Mouse (Mus musculus) forebrain, embryonic 16.5 days (tissue): ENCODE measurements around the gene Cox4i1. TPM values are rescaled to one million over a fixed set of nuclear protein-coding genes. Genes with fewer than 3 reads are reported as not detected.

Experiments
- ATAC-seq: fragments of 200-750 bp; cut with Nextera tagmentation; 2 replicates; pipeline ENCODE4 v1.8.0; 2017; ENCODE audit warnings: mild to moderate bottlenecking, moderate library complexity
- H3K27ac ChIP-seq: fragments of 300-500 bp; sonication (generic); 2 replicates; pipeline ENCODE4 v1.5.1; 2014; ENCODE audit warnings: low read length, control low read depth
- H3K27me3 ChIP-seq: fragments of 300-500 bp; sonication (generic); replicated peaks from 2 replicates; pipeline ENCODE4 v1.6.1; 2014; ENCODE audit warnings: low read length; ENCODE audit not compliant: control insufficient read depth, insufficient read depth
- H3K36me3 ChIP-seq: fragments of 300-500 bp; sonication (generic); 2 replicates; pipeline ENCODE4 v1.6.1; 2014; ENCODE audit not compliant: control insufficient read depth, insufficient read depth
- H3K4me1 ChIP-seq: fragments of 300-500 bp; sonication (generic); replicated peaks from 2 replicates; pipeline ENCODE4 v1.6.1; 2014; ENCODE audit warnings: low read length; ENCODE audit not compliant: control insufficient read depth, insufficient read depth
- H3K4me2 ChIP-seq: fragments of 300-500 bp; sonication (generic); 2 replicates; pipeline ENCODE4 v1.6.1; 2014; ENCODE audit warnings: mild to moderate bottlenecking, low read length, control low read depth
- H3K4me3 ChIP-seq: fragments of 300-500 bp; sonication (generic); replicated peaks from 2 replicates; pipeline ENCODE4 v1.5.1; 2014; ENCODE audit warnings: mild to moderate bottlenecking, low read length, control low read depth
- H3K9ac ChIP-seq: fragments of 300-500 bp; sonication (generic); replicated peaks from 2 replicates; pipeline ENCODE4 v1.6.1; 2014; ENCODE audit warnings: low read depth, low read length, control low read depth
- H3K9me3 ChIP-seq: fragments of 300-500 bp; sonication (generic); 2 replicates; pipeline ENCODE4 v1.6.1; 2016; ENCODE audit warnings: low read length; ENCODE audit not compliant: control insufficient read depth
- WGBS: fragments of 180-500 bp; shearing (Covaris S2); extraction: QIAGEN DNeasy Blood & Tissue Kit; methylation state at CpG from one replicate; pipeline ENCODE4 v1.1.7; 2014; 5-methylcytosine and 5-hydroxymethylcytosine counted together
- polyA plus RNA-seq: library from polyadenylated mRNA; unstranded; fragments of >200 nt; fragmentation: Nextera tagmentation; extraction: Ambion mirVana; gene quantifications from 2 replicates; pipeline ENCODE4 v1.2.1, GENCODE M21; 2015

Cox4i1 gene
- polyA plus RNA-seq, 1 experiment from 2014 or later: 953 TPM

DNA sequence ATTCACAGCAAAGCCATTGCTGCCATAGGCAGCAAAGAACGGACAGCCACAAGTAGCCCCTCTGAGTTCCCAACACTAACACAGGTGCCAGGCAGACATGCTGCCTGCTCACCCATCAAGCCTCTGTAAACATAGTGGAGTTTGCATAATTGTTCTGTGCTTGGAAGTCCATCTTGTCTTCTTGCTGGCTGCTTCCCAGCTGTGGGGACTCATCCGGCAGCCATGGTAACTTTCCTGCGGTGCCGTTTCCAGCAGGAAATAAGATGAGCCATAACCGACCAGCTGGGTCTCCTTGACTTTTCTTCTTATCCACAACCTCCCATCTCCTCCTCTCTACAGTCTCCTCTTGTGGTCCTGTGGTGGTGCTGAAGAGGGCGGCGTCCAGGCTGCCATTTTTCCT, 30.4 kb downstream of the Cox4i1 start:
- H3K4me3 ChIP-seq: no peak overlapping the region
- H3K27ac ChIP-seq: no peak overlapping the region
- WGBS: 90% methylated on average over 7 of the region's 7 CpGs
- no peaks in the 10 kb centered on the region for H3K36me3 ChIP-seq
- H3K9ac ChIP-seq: no peak overlapping the region
- H3K4me1 ChIP-seq: peaks cover 8% of the 10 kb centered on the region
- no peak for ATAC-seq
- H3K27me3 ChIP-seq: no peaks in the 10 kb centered on the region
- no peak overlapping the region for H3K4me2 ChIP-seq
- H3K9me3 ChIP-seq: no peaks in the 10 kb centered on the region

DNA sequence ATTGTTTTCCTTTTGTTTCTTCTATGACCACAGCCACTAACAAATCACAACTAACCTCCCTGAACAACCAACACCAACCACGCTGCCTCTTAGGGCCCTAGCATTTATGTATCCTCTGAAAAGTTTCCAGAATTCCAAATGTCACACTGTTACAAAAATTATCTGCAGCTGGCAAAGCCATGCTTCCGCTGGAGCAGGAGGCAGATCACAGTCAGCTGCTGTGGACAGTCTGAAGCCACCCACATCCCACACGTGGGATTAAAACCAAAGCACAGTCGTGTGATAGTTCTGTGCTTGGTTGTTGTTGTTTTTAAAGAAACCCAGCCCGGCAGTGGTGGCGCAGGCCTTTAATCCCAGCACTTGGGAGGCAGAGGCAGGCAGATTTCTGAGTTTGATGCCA, 31.1 kb downstream of the Cox4i1 start:
- no peaks in the 10 kb centered on the region for H3K36me3 ChIP-seq
- no peak overlapping the region for H3K9ac ChIP-seq
- no peak overlapping the region for H3K4me2 ChIP-seq
- H3K9me3 ChIP-seq: no peaks in the 10 kb centered on the region
- H3K27me3 ChIP-seq: no peaks in the 10 kb centered on the region
- H3K4me1 ChIP-seq: peaks cover 8% of the 10 kb centered on the region
- H3K4me3 ChIP-seq: no peak overlapping the region
- 78% methylated on average over 6 of the region's 6 CpGs for WGBS
- H3K27ac ChIP-seq: no peak overlapping the region
- ATAC-seq: no peak

DNA sequence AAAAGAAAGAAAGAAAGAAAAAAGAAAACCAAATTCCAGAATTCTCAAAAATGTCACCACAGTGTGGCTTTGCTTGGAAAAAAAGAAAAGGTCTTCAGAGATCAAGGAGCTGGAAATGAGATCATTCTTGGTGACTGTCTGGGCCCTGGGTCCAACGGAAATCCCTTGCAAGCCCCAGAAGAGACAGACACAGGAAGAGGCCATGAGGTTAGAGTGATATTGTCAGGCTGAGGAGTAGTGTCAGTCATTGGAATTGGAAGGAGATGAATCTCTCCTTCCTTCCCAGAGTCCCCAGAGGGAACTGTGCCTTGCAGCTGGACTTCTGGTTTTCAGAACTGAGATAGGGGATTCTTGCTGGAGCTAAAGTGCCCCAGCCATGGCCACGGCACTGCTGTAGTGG, 31.5 kb downstream of the Cox4i1 start:
- 77% methylated on average over 2 of the region's 2 CpGs for WGBS
- no peak overlapping the region for H3K27ac ChIP-seq
- H3K4me2 ChIP-seq: no peak overlapping the region
- no peak overlapping the region for H3K9ac ChIP-seq
- ATAC-seq: no peak
- no peaks in the 10 kb centered on the region for H3K27me3 ChIP-seq
- no peaks in the 10 kb centered on the region for H3K9me3 ChIP-seq
- peaks cover 8% of the 10 kb centered on the region for H3K4me1 ChIP-seq
- H3K36me3 ChIP-seq: no peaks in the 10 kb centered on the region
- no peak overlapping the region for H3K4me3 ChIP-seq

DNA sequence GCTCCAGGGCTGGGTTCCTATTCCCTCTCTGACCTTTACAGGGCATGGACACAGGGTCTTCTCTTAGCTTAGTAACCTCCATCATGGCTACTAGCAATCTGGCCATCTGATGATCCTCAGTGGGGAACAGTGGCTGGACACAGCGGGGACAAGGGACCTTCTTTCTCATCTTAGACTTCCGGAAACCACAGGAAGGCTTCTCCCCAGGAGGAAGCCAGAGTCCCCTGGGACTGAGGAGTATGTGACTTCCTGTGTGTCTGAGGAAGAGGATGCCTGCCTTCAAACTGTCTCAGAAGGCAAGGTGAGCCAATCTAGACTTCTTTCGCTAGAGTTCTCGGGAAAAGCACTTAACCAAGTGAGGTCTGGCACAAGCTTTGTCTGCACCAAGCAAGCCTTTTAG, 32.0 kb downstream of the Cox4i1 start:
- H3K9ac ChIP-seq: no peak overlapping the region
- 89% methylated on average over 4 of the region's 4 CpGs for WGBS

DNA sequence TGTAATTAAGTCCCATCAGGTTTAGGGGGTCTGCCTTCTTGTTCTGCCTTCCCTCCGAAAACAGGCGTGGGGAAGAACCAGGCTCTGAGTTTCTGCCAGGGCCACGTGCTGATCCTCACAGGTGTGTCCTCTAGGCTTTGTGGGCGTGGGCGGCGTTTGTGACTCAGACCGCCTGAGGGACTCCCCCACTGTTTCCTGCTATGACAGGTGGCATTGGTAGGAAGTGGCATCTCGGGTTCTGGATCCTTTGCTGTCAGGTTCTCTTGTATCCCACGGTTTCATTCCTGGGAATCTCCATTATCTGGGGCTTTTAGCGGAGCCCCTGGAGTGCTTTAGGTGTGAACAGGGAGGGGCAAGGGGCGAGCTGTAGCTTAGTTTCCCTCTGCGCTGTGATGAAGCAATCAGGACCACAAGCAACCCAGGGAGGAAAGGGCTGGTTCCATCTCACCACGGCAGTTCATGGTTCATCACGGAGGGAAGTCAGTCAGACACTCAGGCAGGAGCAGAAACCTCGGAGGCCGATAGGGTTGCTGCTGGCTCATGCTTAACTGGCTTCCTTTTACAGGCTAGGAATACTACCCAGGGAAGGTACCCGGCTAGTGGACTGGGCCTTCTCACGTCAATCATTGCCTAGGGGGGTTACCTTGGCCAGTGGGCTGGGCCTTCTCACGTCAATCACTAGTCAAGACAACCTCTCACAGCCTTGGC, 33.9 kb downstream of the Cox4i1 start:
- Histone ChIP-seq H3K9me3 (no peaks in the 10 kb centered on the region), H3K9ac (no peak overlapping the region), H3K27ac (no peak overlapping the region), H3K36me3 (no peaks in the 10 kb centered on the region), H3K27me3 (no peaks in the 10 kb centered on the region), H3K4me3 (no peak overlapping the region), H3K4me2 (no peak overlapping the region), H3K4me1 (no peaks in the 10 kb centered on the region)
- 72% methylated on average over 19 of the region's 19 CpGs for WGBS
- ATAC-seq: no peak

More for the DNA sequence above, 32.0 kb downstream of the Cox4i1 start:
- no peak for ATAC-seq
- no peaks in the 10 kb centered on the region for H3K36me3 ChIP-seq
- no peaks in the 10 kb centered on the region for H3K27me3 ChIP-seq
- no peaks in the 10 kb centered on the region for H3K9me3 ChIP-seq
- H3K4me1 ChIP-seq: peaks cover 8% of the 10 kb centered on the region
- no peak overlapping the region for H3K27ac ChIP-seq
- H3K4me2 ChIP-seq: no peak overlapping the region
- no peak overlapping the region for H3K4me3 ChIP-seq

DNA sequence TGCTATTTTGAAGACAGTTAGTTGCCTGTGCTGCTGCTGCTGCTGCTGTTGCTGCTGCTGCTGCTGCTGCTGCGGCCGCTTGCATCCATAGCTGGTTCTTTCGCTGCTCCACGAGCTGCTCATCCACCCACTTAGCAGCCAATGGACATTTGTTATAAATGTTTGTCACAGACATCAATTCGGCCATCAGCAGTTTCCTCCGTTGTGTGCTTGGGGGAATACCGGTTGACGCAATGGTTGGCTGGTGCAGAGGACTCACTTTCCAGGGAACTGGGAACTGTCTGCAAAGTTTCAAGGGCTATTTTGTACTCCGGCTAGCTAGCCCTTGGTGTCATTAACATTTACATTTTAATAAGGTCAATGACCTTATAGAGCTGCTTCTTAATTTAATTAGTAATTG, 36.2 kb downstream of the Cox4i1 start:
- Histone ChIP-seq H3K27ac (no peak overlapping the region), H3K4me1 (no peaks in the 10 kb centered on the region), H3K4me3 (no peak overlapping the region), H3K36me3 (no peaks in the 10 kb centered on the region), H3K9me3 (no peaks in the 10 kb centered on the region), H3K4me2 (no peak overlapping the region), H3K27me3 (no peaks in the 10 kb centered on the region), H3K9ac (no peak overlapping the region)
- ATAC-seq: no peak
- 77% methylated on average over 9 of the region's 9 CpGs for WGBS

DNA sequence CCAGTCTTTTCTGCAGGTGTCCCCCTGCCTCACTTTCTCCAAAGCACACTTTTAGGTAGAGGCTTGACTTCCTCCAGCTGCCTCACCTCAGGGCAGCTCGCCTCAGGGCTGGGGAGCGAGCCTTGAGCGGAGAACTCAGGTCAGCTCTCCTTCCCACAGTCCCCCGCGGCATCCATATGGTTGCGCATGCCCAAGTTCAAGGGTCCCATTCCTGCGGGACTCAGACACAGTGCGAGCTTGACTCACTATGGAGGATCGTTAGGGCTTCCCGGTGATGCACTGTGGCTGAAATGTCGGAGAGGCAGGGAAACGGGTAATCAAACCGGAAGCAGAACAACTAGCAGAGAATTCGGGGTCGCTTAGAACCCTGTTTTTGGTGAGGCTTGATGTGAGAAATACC, 37.1 kb downstream of the Cox4i1 start:
- Histone ChIP-seq H3K4me2 (no peak overlapping the region), H3K27me3 (no peaks in the 10 kb centered on the region), H3K9ac (no peak overlapping the region), H3K4me3 (no peak overlapping the region), H3K4me1 (no peaks in the 10 kb centered on the region), H3K27ac (no peak overlapping the region), H3K36me3 (no peaks in the 10 kb centered on the region), H3K9me3 (no peaks in the 10 kb centered on the region)
- 86% methylated on average over 15 of the region's 15 CpGs for WGBS
- no peak for ATAC-seq

DNA sequence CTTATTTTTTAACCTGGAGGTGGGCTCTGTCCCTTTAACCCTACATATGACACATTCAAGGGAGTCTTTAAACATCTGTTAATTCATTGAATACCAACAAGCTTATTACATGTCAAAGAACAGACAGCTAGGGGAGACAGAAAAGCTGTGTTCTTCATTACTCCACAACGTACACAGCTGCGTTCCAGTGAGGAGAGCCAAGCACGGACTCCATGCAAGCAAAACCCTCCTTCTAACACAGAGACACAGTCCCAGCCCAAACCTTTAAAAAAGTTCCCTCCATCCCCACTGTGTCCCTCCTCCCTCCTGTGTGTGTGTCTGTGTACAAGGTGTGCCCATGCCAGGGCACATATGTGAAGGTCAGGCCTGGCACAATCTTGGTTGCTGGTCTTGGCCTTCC, 38.2 kb downstream of the Cox4i1 start:
- H3K36me3 ChIP-seq: no peaks in the 10 kb centered on the region
- no peaks in the 10 kb centered on the region for H3K9me3 ChIP-seq

DNA sequence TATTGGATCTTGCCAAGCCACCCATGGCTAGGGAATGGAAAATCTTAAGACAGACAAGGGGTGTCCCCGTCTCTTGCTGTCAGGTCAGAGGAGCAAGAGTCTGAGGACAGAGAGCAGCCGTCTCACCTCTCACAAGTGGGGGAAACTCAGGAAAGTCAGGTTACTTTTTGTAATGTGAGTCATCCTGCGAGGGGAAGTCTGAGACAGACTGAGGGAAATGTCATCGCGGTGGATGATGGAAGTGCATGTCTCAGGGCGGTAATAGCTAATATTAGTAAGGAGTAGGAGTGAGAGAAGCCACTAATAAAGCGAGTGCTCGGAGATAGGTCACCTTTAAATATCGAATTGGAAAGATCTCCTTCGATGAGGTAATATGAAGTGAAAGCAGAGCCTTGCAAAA, 41.2 kb downstream of the Cox4i1 start:
- WGBS: 92% methylated on average over 10 of the region's 10 CpGs
- H3K4me2 ChIP-seq: no peak overlapping the region
- H3K4me3 ChIP-seq: no peak overlapping the region
- no peaks in the 10 kb centered on the region for H3K9me3 ChIP-seq
- H3K4me1 ChIP-seq: no peaks in the 10 kb centered on the region
- H3K27me3 ChIP-seq: no peaks in the 10 kb centered on the region
- no peak overlapping the region for H3K27ac ChIP-seq
- no peak for ATAC-seq
- no peaks in the 10 kb centered on the region for H3K36me3 ChIP-seq
- H3K9ac ChIP-seq: no peak overlapping the region

More for the DNA sequence above, 38.2 kb downstream of the Cox4i1 start:
- H3K4me2 ChIP-seq: no peak overlapping the region
- H3K4me3 ChIP-seq: no peak overlapping the region
- H3K27ac ChIP-seq: no peak overlapping the region
- no peaks in the 10 kb centered on the region for H3K27me3 ChIP-seq
- no peak for ATAC-seq
- WGBS: 75% methylated on average over 3 of the region's 3 CpGs
- H3K9ac ChIP-seq: no peak overlapping the region
- H3K4me1 ChIP-seq: no peaks in the 10 kb centered on the region

DNA sequence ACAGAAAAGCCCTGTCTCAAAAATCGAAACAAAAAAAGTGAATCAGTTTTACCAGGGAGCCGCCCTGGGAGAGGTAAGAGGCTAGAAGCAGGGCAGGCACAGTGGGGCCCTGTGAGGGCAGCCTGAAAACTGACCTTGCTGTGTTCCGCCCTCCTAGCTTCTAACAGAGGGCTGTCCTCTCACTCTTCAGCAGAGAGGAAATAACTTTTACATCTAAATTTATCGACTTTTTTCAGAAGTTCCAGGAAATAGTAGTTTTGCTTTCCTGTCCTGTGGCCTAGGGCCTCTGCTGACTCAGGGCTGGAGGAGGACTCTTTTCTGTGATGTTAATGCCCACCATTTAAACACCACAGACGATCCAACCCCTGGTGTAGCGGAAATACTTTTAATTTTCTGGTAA, 47.2 kb downstream of the Cox4i1 start:
- no peak overlapping the region for H3K27ac ChIP-seq
- no peak overlapping the region for H3K4me2 ChIP-seq
- no peak for ATAC-seq
- no peak overlapping the region for H3K9ac ChIP-seq
- no peaks in the 10 kb centered on the region for H3K4me1 ChIP-seq
- H3K27me3 ChIP-seq: no peaks in the 10 kb centered on the region
- no peak overlapping the region for H3K4me3 ChIP-seq
- no peaks in the 10 kb centered on the region for H3K9me3 ChIP-seq
- H3K36me3 ChIP-seq: no peaks in the 10 kb centered on the region
- WGBS: 76% methylated on average over 6 of the region's 6 CpGs
